Mouse (Mus musculus) mammary gland, adult 2 months (tissue): ENCODE results near the gene Blzf1. TPM values are rescaled to one million over a fixed set of nuclear protein-coding genes. Genes with fewer than 3 reads are reported as not detected.

Experiments used
- polyA plus RNA-seq: library from polyadenylated mRNA; depleted of rRNA; stranded (reverse); fragments of >200 nt; gene quantifications from 2 replicates; pipeline ENCODE4 v1.2.3, GENCODE M21; 2012; ENCODE audit warnings: low replicate concordance; rRNA removed

The Blzf1 gene
- 1.9 and 5.0 TPM in 2 replicates for polyA plus RNA-seq

GRCm38 (mm10) chr1:164307124-164307751, at the start of gene Blzf1:
Gene Blzf1 (minus strand): TSS chr1:164307489.

GRCm38 (mm10) chr1:164303821-164304220, 3.5 kb downstream of the Blzf1 start, which contains the start of gene Nme7:
Gene Nme7 (plus strand): TSS chr1:164304121.

GRCm38 (mm10) chr1:164275455-164275954, 31.8 kb downstream of the Blzf1 start, which contains the start of gene Ccdc181:
Gene Ccdc181 (plus strand): TSS chr1:164275585.

DNA sequence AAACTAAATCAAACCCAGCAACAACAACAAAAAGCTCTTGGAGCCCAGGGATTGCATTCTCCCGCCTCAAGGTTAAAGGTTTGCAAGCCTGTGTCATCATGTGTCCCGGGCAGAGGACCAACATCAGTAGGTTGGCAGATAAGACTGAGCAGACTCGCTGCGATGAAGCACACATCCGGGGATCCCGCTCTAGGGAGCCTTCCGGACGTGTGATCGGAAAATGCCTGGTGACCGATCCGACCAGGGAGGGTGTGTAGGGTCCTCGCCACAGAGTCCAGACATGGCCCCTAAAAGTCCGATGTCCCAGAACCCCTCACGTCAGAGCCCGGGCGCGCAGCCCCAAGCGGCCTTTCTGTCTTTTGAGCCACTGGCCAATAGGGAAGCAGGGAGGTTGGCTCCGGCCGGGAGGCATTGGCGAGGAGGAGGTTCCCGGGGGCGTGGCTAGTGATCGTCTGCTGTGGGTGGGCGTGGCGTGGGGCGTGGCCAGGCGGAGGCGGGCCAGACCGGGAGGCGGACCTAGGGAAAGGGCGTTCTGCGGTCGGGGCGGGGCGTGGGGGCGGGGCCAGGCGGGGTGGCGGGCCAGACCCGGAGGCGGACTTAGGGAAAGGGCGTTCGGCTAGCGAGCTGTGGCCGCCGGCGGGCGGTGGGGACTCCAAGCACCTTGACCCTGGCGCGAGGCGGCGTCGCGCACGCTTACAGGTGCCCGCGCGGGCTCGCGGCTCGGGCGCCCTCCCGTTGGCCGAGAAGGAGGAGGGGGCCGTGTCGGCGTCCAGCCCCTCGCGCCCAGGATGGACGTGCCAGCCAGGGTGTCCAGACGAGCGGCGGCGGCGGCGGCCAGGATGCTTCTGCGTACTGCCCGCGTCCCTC, 58.6 kb downstream of the Blzf1 start, which contains the start of gene Slc19a2:
Slc19a2 (plus strand) TSS at position 582 of the 867 bp plus-strand sequence.

Other genes starting within 250 kb of the Blzf1 start
- 37.1 and 46.6 TPM in 2 replicates for gene Sell, start 245.5 kb downstream of the Blzf1 start, polyA plus RNA-seq
- gene Selp, start 192.2 kb downstream of the Blzf1 start, polyA plus RNA-seq, result 3.7 and 6.9 TPM in 2 replicates
- 1.1 and 1.8 TPM in 2 replicates for gene F5, start 155.7 kb downstream of the Blzf1 start, polyA plus RNA-seq
- gene Slc19a2, start 58.4 kb downstream of the Blzf1 start, polyA plus RNA-seq, result 7.6 and 12.0 TPM in 2 replicates
- gene Ccdc181, start 31.9 kb downstream of the Blzf1 start, polyA plus RNA-seq, result 1.0 and 1.8 TPM in 2 replicates
- gene Nme7, start 3.4 kb downstream of the Blzf1 start, polyA plus RNA-seq, result 3.9 and 11.2 TPM in 2 replicates
- 11.2 and 31.6 TPM in 2 replicates for gene Atp1b1, start 150.9 kb upstream of the Blzf1 start, polyA plus RNA-seq